Mouse (Mus musculus) hindbrain, embryonic 13.5 days (tissue): ENCODE data around the gene Acta2. TPM values are rescaled to one million over a fixed set of nuclear protein-coding genes. Genes with fewer than 3 reads are reported as not detected.
A peak's percentile ranks its signal among the peaks of the same experiment; 100 is the strongest.
"Not testable (repeated sequence)": the region's sequence is repeated elsewhere in the genome, so short reads cannot be mapped to it uniquely, and the experiment has no call there.

Experiments
- ATAC-seq: fragments of 200-750 bp; cut with Nextera tagmentation; 2 replicates; pipeline ENCODE4 v1.8.0; 2017; ENCODE audit warnings: moderate TSS enrichment; ENCODE audit not compliant: low FRiP score
- H3K27ac ChIP-seq: fragments of 300-500 bp; sonication (generic); 2 replicates; pipeline ENCODE4 v1.5.1; 2015; ENCODE audit warnings: inconsistent platforms, mild to moderate bottlenecking, moderate library complexity
- H3K27me3 ChIP-seq: fragments of 300-500 bp; sonication (generic); 2 replicates; pipeline ENCODE4 v1.6.1; 2015; ENCODE audit warnings: mild to moderate bottlenecking, inconsistent platforms
- H3K36me3 ChIP-seq: fragments of 300-500 bp; sonication (generic); 2 replicates; pipeline ENCODE4 v1.6.1; 2015; ENCODE audit warnings: mild to moderate bottlenecking, inconsistent platforms
- H3K4me1 ChIP-seq: fragments of 300-500 bp; sonication (generic); replicated peaks from 2 replicates; pipeline ENCODE4 v1.6.1; 2015; ENCODE audit warnings: inconsistent platforms
- H3K4me2 ChIP-seq: fragments of 300-500 bp; sonication (generic); 2 replicates; pipeline ENCODE4 v1.6.1; 2015; ENCODE audit warnings: inconsistent platforms, mild to moderate bottlenecking, moderate library complexity
- H3K4me3 ChIP-seq: fragments of 300-500 bp; sonication (generic); 2 replicates; pipeline ENCODE4 v1.5.1; 2015; ENCODE audit warnings: mild to moderate bottlenecking, inconsistent platforms
- H3K9ac ChIP-seq: fragments of 300-500 bp; sonication (generic); 2 replicates; pipeline ENCODE4 v1.6.1; 2015; ENCODE audit warnings: mild to moderate bottlenecking, inconsistent platforms
- H3K9me3 ChIP-seq: fragments of 300-500 bp; sonication (generic); 2 replicates; pipeline ENCODE4 v1.6.1; 2016; ENCODE audit warnings: inconsistent platforms
- WGBS: fragments of 180-500 bp; shearing (Covaris S2); methylation state at CpG from one replicate; pipeline ENCODE4 v1.1.7; 2015; 5-methylcytosine and 5-hydroxymethylcytosine counted together
- polyA plus RNA-seq: library from polyadenylated mRNA; unstranded; fragments of >200 nt; fragmentation: Nextera tagmentation; extraction: Ambion mirVana; gene quantifications from 2 replicates; pipeline ENCODE4 v1.2.1, GENCODE M21; 2015

Gene Acta2
- polyA plus RNA-seq, 1 experiment from 2014 or later: 19.5 TPM

GRCm38 (mm10) chr19:34212489-34213250 is 42.7 kb downstream of the Acta2 start:
- WGBS: 91% methylated on average over 12 of the region's 12 CpGs
- no peak for ATAC-seq
- peaks cover 5% of the 10 kb centered on the region; the same call in 1 of the 2 replicates for H3K4me1 ChIP-seq

GRCm38 (mm10) chr19:34210841-34211240 is 44.5 kb downstream of the Acta2 start:
- ATAC-seq: no peak
- Histone ChIP-seq H3K4me2 (no peak overlapping the region), H3K27me3 (no peaks in the 10 kb centered on the region), H3K27ac (no peak overlapping the region), H3K9me3 (no peaks in the 10 kb centered on the region), H3K36me3 (no peaks in the 10 kb centered on the region), H3K4me3 (no peak overlapping the region), H3K4me1 (no peaks in the 10 kb centered on the region), H3K9ac (no peak overlapping the region)
- WGBS: 72% methylated on average over 2 of the region's 2 CpGs

More at GRCm38 (mm10) chr19:34212489-34213250, 42.7 kb downstream of the Acta2 start:
- H3K36me3 ChIP-seq: no peaks in the 10 kb centered on the region
- no peak overlapping the region for H3K4me3 ChIP-seq
- H3K27ac ChIP-seq: no peak overlapping the region
- no peak overlapping the region for H3K9ac ChIP-seq
- H3K9me3 ChIP-seq: no peaks in the 10 kb centered on the region
- H3K27me3 ChIP-seq: no peaks in the 10 kb centered on the region
- no peak overlapping the region for H3K4me2 ChIP-seq

- H3K27me3 ChIP-seq: no peaks in the 10 kb centered on the region
- ATAC-seq: no peak
- H3K4me3 ChIP-seq: no peak overlapping the region
- no peak overlapping the region for H3K27ac ChIP-seq
- 85% methylated on average over 8 of the region's 8 CpGs for WGBS
- no peaks in the 10 kb centered on the region for H3K4me1 ChIP-seq
- H3K36me3 ChIP-seq: no peaks in the 10 kb centered on the region
- H3K9ac ChIP-seq: no peak overlapping the region
- H3K4me2 ChIP-seq: no peak overlapping the region
- no peaks in the 10 kb centered on the region for H3K9me3 ChIP-seq
These were observed 45.3 kb downstream of the Acta2 start for GRCm38 (mm10) chr19:34209930-34210581.

GRCm38 (mm10) chr19:34209031-34209430 is 46.4 kb downstream of the Acta2 start:
- no peaks in the 10 kb centered on the region for H3K4me1 ChIP-seq
- no peak overlapping the region for H3K4me3 ChIP-seq
- H3K36me3 ChIP-seq: no peaks in the 10 kb centered on the region
- no peaks in the 10 kb centered on the region for H3K27me3 ChIP-seq
- no peak overlapping the region for H3K4me2 ChIP-seq
- no peak overlapping the region for H3K27ac ChIP-seq
- H3K9ac ChIP-seq: no peak overlapping the region
- WGBS: 85% methylated on average over 3 of the region's 3 CpGs
- H3K9me3 ChIP-seq: no peaks in the 10 kb centered on the region
- no peak for ATAC-seq

- no peak overlapping the region for H3K9ac ChIP-seq
- H3K27ac ChIP-seq: no peak overlapping the region
- H3K27me3 ChIP-seq: no peaks in the 10 kb centered on the region
- H3K4me2 ChIP-seq: no peak overlapping the region
- H3K9me3 ChIP-seq: no peaks in the 10 kb centered on the region
- WGBS: 92% methylated on average over 8 of the region's 8 CpGs
- no peaks in the 10 kb centered on the region for H3K4me1 ChIP-seq
- H3K4me3 ChIP-seq: no peak overlapping the region
- ATAC-seq: no peak
- no peaks in the 10 kb centered on the region for H3K36me3 ChIP-seq
These were observed 48.5 kb downstream of the Acta2 start for GRCm38 (mm10) chr19:34206760-34207440.

GRCm38 (mm10) chr19:34206128-34206527 is 49.3 kb downstream of the Acta2 start:
- not testable (repeated sequence) for H3K27me3 ChIP-seq, H3K36me3 ChIP-seq, H3K27ac ChIP-seq, ATAC-seq, H3K4me1 ChIP-seq, H3K9me3 ChIP-seq, H3K9ac ChIP-seq, H3K4me3 ChIP-seq, H3K4me2 ChIP-seq
- WGBS: 79% methylated on average over 4 of the region's 4 CpGs

- Histone ChIP-seq H3K4me3 (no peak overlapping the region), H3K9ac (no peak overlapping the region), H3K36me3 (no peaks in the 10 kb centered on the region), H3K27ac (no peak overlapping the region), H3K27me3 (no peaks in the 10 kb centered on the region), H3K4me2 (no peak overlapping the region), H3K4me1 (no peaks in the 10 kb centered on the region), H3K9me3 (no peaks in the 10 kb centered on the region)
- no peak for ATAC-seq
- 83% methylated on average over 2 of the region's 2 CpGs for WGBS
These were observed 52.7 kb downstream of the Acta2 start for GRCm38 (mm10) chr19:34202668-34203067.

- H3K9ac ChIP-seq: no peak overlapping the region
- no peak overlapping the region for H3K4me2 ChIP-seq
- WGBS: 78% methylated on average over 2 of the region's 2 CpGs
- H3K4me3 ChIP-seq: no peak overlapping the region
- no peak for ATAC-seq
- no peaks in the 10 kb centered on the region for H3K9me3 ChIP-seq
- H3K36me3 ChIP-seq: no peaks in the 10 kb centered on the region
- H3K4me1 ChIP-seq: no peaks in the 10 kb centered on the region
- H3K27me3 ChIP-seq: no peaks in the 10 kb centered on the region
- no peak overlapping the region for H3K27ac ChIP-seq
These were observed 55.9 kb downstream of the Acta2 start for GRCm38 (mm10) chr19:34199488-34199887.

- Histone ChIP-seq H3K4me3 (no peak overlapping the region), H3K36me3 (no peaks in the 10 kb centered on the region), H3K4me1 (no peaks in the 10 kb centered on the region), H3K9me3 (no peaks in the 10 kb centered on the region), H3K27me3 (no peaks in the 10 kb centered on the region), H3K4me2 (no peak overlapping the region), H3K27ac (no peak overlapping the region), H3K9ac (no peak overlapping the region)
- ATAC-seq: no peak
- 86% methylated on average over 4 of the region's 4 CpGs for WGBS
These were observed 56.5 kb downstream of the Acta2 start for GRCm38 (mm10) chr19:34198901-34199300.

- no peaks in the 10 kb centered on the region for H3K9me3 ChIP-seq
- no peak overlapping the region for H3K4me2 ChIP-seq
- H3K27me3 ChIP-seq: no peaks in the 10 kb centered on the region
- H3K36me3 ChIP-seq: no peaks in the 10 kb centered on the region
- H3K4me3 ChIP-seq: no peak overlapping the region
- 93% methylated on average over 1 of the region's 1 CpGs for WGBS
- no peak overlapping the region for H3K9ac ChIP-seq
- H3K4me1 ChIP-seq: peaks cover 6% of the 10 kb centered on the region; the same call in 1 of the 2 replicates
- H3K27ac ChIP-seq: no peak overlapping the region
- ATAC-seq: no peak
These were observed 57.3 kb downstream of the Acta2 start for GRCm38 (mm10) chr19:34198066-34198465.

GRCm38 (mm10) chr19:34195031-34195430 is 60.4 kb downstream of the Acta2 start:
- no peak overlapping the region for H3K9ac ChIP-seq
- no peak for ATAC-seq
- H3K9me3 ChIP-seq: no peaks in the 10 kb centered on the region
- 0 out of 2 replicates have a peak, but pooled peaks cover 6% of the 10 kb centered on the region for H3K27me3 ChIP-seq
- 77% methylated on average over 2 of the region's 2 CpGs for WGBS
- no peak overlapping the region for H3K27ac ChIP-seq
- no peaks in the 10 kb centered on the region for H3K36me3 ChIP-seq
- peaks cover 10% of the 10 kb centered on the region for H3K4me1 ChIP-seq
- H3K4me2 ChIP-seq: no peak overlapping the region
- no peak overlapping the region for H3K4me3 ChIP-seq

GRCm38 (mm10) chr19:34194132-34194745 is 61.2 kb downstream of the Acta2 start:
- no peak overlapping the region for H3K27ac ChIP-seq
- H3K36me3 ChIP-seq: no peaks in the 10 kb centered on the region
- no peak overlapping the region for H3K4me3 ChIP-seq
- H3K4me2 ChIP-seq: peak overlapping the region; percentile 89
- H3K9ac ChIP-seq: no peak overlapping the region
- no peaks in the 10 kb centered on the region for H3K9me3 ChIP-seq
- H3K4me1 ChIP-seq: peaks cover 10% of the 10 kb centered on the region
- 0 out of 2 replicates have a peak, but pooled peaks cover 6% of the 10 kb centered on the region for H3K27me3 ChIP-seq
- WGBS: 89% methylated on average over 6 of the region's 6 CpGs
- no peak for ATAC-seq
